Mouse (Mus musculus): ENCODE data around the gene Scamp2. TPM values are rescaled to one million over a fixed set of nuclear protein-coding genes. Genes with fewer than 3 reads are reported as not detected.

Scamp2 gene
- polyA plus RNA-seq (2012; rRNA removed) = 79.2 and 88.4 TPM in 2 replicates

GRCm38 (mm10) chr9:57560861-57561710 lies at the start of gene Scamp2:
Gene Scamp2, plus strand, starts transcription at chr9:57560943.
- H3K4me3 ChIP-seq (ENCODE audit: extremely low read depth, insufficient read depth, insufficient read length) = peak within 1 kb of the TSS; percentile 95
- under 1% methylated on average over 37 of the region's 37 CpGs for WGBS
- no peaks in the 10 kb centered on the region for H3K27me3 ChIP-seq (ENCODE audit: control insufficient read depth, insufficient read depth, low read length)
- H3K36me3 ChIP-seq (ENCODE audit: control insufficient read depth, insufficient read depth, low read length) = no peaks in the 10 kb centered on the region
- H3K27ac ChIP-seq (ENCODE audit: insufficient read depth, low read length) = peak within 1 kb of the TSS; percentile 93
- TF ChIP-seq CTCF (IDR thresholded peaks at IDR 0.05; ENCODE audit: extremely low read depth, insufficient read depth, insufficient read length, insufficient replicate concordance) (0 out of 2 replicates have a peak, but pooled peaks have one; percentile 9), POLR2A (IDR thresholded peaks at IDR 0.05; ENCODE audit: low read depth, low read length) (peak; percentile 87)
- peak; percentile 91 to 92 for DNase-seq (ENCODE audit: low read depth in 1 of 2, low spot score in 2 of 2)
- H3K4me1 ChIP-seq (ENCODE audit: control insufficient read depth, insufficient read depth, insufficient read length) = peaks cover 20% of the 10 kb centered on the region; the same call in 1 of the 2 replicates

GRCm38 (mm10) chr9:57517113-57517512 lies 43.6 kb upstream of the Scamp2 start:
- 12% methylated on average over 3 of the region's 3 CpGs for WGBS
- H3K27me3 ChIP-seq (ENCODE audit: control insufficient read depth, insufficient read depth, low read length) = no peaks in the 10 kb centered on the region
- H3K27ac ChIP-seq (ENCODE audit: insufficient read depth, low read length) = no peak overlapping the region
- peak; percentile 52 to 64 for DNase-seq (ENCODE audit: low read depth in 1 of 2, low spot score in 2 of 2)
- H3K4me1 ChIP-seq (ENCODE audit: control insufficient read depth, insufficient read depth, insufficient read length) = no peaks in the 10 kb centered on the region
- H3K4me3 ChIP-seq (ENCODE audit: extremely low read depth, insufficient read depth, insufficient read length) = no peak overlapping the region
- TF ChIP-seq CTCF (IDR thresholded peaks at IDR 0.05; ENCODE audit: extremely low read depth, insufficient read depth, insufficient read length, insufficient replicate concordance) = peak; percentile 55; the same call in 1 of the 2 replicates
- no peak for TF ChIP-seq POLR2A (IDR thresholded peaks at IDR 0.05; ENCODE audit: low read depth, low read length)
- H3K36me3 ChIP-seq (ENCODE audit: control insufficient read depth, insufficient read depth, low read length) = no peaks in the 10 kb centered on the region

DNA sequence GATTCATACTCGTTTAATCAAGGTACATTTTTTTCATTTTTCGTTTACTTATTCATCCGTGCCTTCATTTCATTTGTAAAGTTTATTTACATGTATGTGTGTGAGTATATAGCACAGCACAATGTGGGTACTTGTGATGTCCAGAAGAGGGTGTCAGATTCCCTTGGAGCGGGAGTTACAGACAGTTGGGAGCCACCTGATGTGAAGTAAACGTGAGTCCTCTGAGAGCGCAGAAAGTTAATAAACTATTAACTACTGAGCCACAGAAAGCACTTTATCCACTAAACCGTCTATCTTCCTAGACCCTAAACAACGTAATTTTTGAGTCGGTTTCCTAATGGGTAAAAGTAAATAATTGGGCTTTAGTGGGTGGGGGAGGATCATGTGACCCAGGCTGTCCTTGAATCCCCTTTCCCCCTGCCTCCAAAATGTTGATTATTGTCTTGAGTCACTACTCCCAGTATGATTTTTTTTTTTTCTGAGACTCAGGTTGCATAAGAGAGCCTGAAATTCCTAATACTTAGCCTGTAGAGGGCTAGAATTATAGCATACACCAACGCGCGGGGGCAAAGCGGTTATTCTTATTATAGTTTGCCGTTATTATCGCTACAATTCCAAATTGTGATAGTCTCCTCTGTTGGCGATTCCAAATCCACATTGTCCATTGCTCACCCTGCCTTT lies 40.2 kb upstream of the Scamp2 start:
- DNase-seq (ENCODE audit: low read depth in 1 of 2, low spot score in 2 of 2) = no peak
- peak overlapping the region; percentile 50; the same call in 1 of the 2 replicates for H3K27ac ChIP-seq (ENCODE audit: insufficient read depth, low read length)
- H3K36me3 ChIP-seq (ENCODE audit: control insufficient read depth, insufficient read depth, low read length) = no peaks in the 10 kb centered on the region
- WGBS = 34% methylated on average over 16 of the region's 16 CpGs
- H3K4me3 ChIP-seq (ENCODE audit: extremely low read depth, insufficient read depth, insufficient read length) = peak overlapping the region; percentile 81
- H3K4me1 ChIP-seq (ENCODE audit: control insufficient read depth, insufficient read depth, insufficient read length) = peaks cover 8% of the 10 kb centered on the region
- no peaks in the 10 kb centered on the region for H3K27me3 ChIP-seq (ENCODE audit: control insufficient read depth, insufficient read depth, low read length)
- TF ChIP-seq CTCF (IDR thresholded peaks at IDR 0.05; ENCODE audit: extremely low read depth, insufficient read depth, insufficient read length, insufficient replicate concordance) = no peak
- no peak for TF ChIP-seq POLR2A (IDR thresholded peaks at IDR 0.05; ENCODE audit: low read depth, low read length)

DNA sequence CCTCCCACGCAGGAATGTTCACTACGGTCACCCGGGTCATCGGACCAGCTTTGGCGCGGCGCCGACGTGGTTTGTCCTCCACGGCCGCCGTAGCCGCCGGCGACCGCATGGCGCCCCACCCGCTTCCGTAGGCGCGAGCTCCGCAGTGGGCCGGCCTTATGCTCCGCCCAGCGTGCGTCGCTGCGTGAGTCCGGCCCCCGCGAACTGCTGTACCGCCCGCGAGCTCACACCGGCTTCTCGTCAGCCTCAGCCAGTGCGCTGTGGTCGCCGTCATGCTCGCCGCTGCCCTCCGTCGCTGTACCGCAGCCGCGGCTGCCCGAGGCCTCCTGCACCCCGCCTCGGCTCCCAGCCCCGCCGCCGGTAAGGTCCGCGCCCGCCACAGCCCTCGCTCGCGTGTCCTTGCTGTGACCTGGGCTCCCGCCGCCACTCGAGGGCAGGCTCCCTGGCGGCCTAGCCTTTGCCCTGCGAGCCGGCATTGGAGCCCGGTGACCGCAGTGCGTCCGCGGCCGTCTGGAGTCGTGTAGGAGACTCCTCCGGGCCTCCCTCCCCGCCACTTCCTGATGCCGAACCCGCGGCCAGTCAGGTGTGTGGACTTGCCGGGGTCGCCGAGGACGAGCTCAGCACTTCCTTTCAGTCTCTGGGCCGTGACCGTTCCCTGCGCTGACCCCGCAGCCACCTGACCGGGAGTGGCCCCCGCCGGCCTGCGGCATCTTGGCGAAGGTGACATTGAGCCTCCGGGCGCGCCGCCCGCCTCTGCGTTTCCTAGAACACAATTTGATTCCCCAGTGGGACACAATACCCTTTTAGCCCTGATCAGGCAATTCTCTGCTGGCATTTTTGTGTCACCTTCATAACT lies 39.5 kb upstream of the Scamp2 start, which contains the start of gene Cox5a:
Gene Cox5a, plus strand, starts transcription at position 219 of the 856 bp plus-strand sequence.
- TF ChIP-seq POLR2A (IDR thresholded peaks at IDR 0.05; ENCODE audit: low read depth, low read length) (peak; percentile 88), CTCF (IDR thresholded peaks at IDR 0.05; ENCODE audit: extremely low read depth, insufficient read depth, insufficient read length, insufficient replicate concordance) (no peak)
- Histone ChIP-seq H3K36me3 (ENCODE audit: control insufficient read depth, insufficient read depth, low read length) (no peaks in the 10 kb centered on the region), H3K27me3 (ENCODE audit: control insufficient read depth, insufficient read depth, low read length) (no peaks in the 10 kb centered on the region), H3K4me3 (ENCODE audit: extremely low read depth, insufficient read depth, insufficient read length) (peak within 1 kb of the TSS; percentile 81), H3K27ac (ENCODE audit: insufficient read depth, low read length) (peak within 1 kb of the TSS; percentile 82), H3K4me1 (ENCODE audit: control insufficient read depth, insufficient read depth, insufficient read length) (peaks cover 8% of the 10 kb centered on the region)
- DNase-seq (ENCODE audit: low read depth in 1 of 2, low spot score in 2 of 2) = peak; percentile 80 to 89
- WGBS = under 1% methylated on average over 95 of the region's 95 CpGs

- peak overlapping the region; percentile 34 for H3K4me3 ChIP-seq (ENCODE audit: extremely low read depth, insufficient read depth, insufficient read length)
- DNase-seq (ENCODE audit: low read depth in 1 of 2, low spot score in 2 of 2) = no peak
- TF ChIP-seq CTCF (IDR thresholded peaks at IDR 0.05; ENCODE audit: extremely low read depth, insufficient read depth, insufficient read length, insufficient replicate concordance) = no peak
- TF ChIP-seq POLR2A (IDR thresholded peaks at IDR 0.05; ENCODE audit: low read depth, low read length) = no peak
- no peak overlapping the region for H3K27ac ChIP-seq (ENCODE audit: insufficient read depth, low read length)
- WGBS = 32% methylated on average over 7 of the region's 7 CpGs
- H3K36me3 ChIP-seq (ENCODE audit: control insufficient read depth, insufficient read depth, low read length) = no peaks in the 10 kb centered on the region
- no peaks in the 10 kb centered on the region for H3K27me3 ChIP-seq (ENCODE audit: control insufficient read depth, insufficient read depth, low read length)
- peaks cover 8% of the 10 kb centered on the region for H3K4me1 ChIP-seq (ENCODE audit: control insufficient read depth, insufficient read depth, insufficient read length)
These were observed 38.5 kb upstream of the Scamp2 start for GRCm38 (mm10) chr9:57522114-57522860.

All from spleen, adult 2 months (tissue).